Mouse (Mus musculus): ENCODE data around the gene B430218F22Rik. TPM values are rescaled to one million over a fixed set of nuclear protein-coding genes. Genes with fewer than 3 reads are reported as not detected.

B430218F22Rik gene
- polyA plus RNA-seq, 1 experiment, result not detected

GRCm38 (mm10) chr13:118411297-118411992 is 25.0 kb downstream of the B430218F22Rik start:
- TF ChIP-seq CTCF (IDR thresholded peaks at IDR 0.05; ENCODE audit: low read depth, low read length), result no peak
- TF ChIP-seq EP300 (IDR thresholded peaks at IDR 0.05; ENCODE audit: insufficient read depth, low read depth, low read length), result no peak
- TF ChIP-seq POLR2A (IDR thresholded peaks at IDR 0.05; ENCODE audit: insufficient read depth, low read length), result no peak
- H3K9me3 ChIP-seq (replicated peaks; ENCODE audit: control insufficient read depth, insufficient read depth, low read length, poor library complexity, severe bottlenecking), result no peaks in the 10 kb centered on the region
- H3K9ac ChIP-seq (ENCODE audit: low read depth, poor library complexity, severe bottlenecking), result no peak overlapping the region
- H3K4me1 ChIP-seq (ENCODE audit: control insufficient read depth, insufficient read depth, low read length), result no peaks in the 10 kb centered on the region
- no peaks in the 10 kb centered on the region for H3K36me3 ChIP-seq (ENCODE audit: control insufficient read depth, insufficient read depth, low read length, poor library complexity, severe bottlenecking)
- H3K27me3 ChIP-seq (ENCODE audit: control insufficient read depth, insufficient read depth, low read length, poor library complexity, severe bottlenecking), result no peaks in the 10 kb centered on the region
- H3K4me3 ChIP-seq (ENCODE audit: low read depth, low read length), result no peak overlapping the region
- H3K27ac ChIP-seq (ENCODE audit: insufficient read depth, low read length), result no peak overlapping the region

- Histone ChIP-seq H3K27me3 (ENCODE audit: control insufficient read depth, insufficient read depth, low read length, poor library complexity, severe bottlenecking) (no peaks in the 10 kb centered on the region; the same call in 1 of the 2 replicates), H3K9me3 (replicated peaks; ENCODE audit: control insufficient read depth, insufficient read depth, low read length, poor library complexity, severe bottlenecking) (no peaks in the 10 kb centered on the region), H3K4me1 (ENCODE audit: control insufficient read depth, insufficient read depth, low read length) (no peaks in the 10 kb centered on the region), H3K36me3 (ENCODE audit: control insufficient read depth, insufficient read depth, low read length, poor library complexity, severe bottlenecking) (no peaks in the 10 kb centered on the region), H3K4me3 (ENCODE audit: low read depth, low read length) (no peak overlapping the region), H3K9ac (ENCODE audit: low read depth, poor library complexity, severe bottlenecking) (no peak overlapping the region), H3K27ac (ENCODE audit: insufficient read depth, low read length) (no peak overlapping the region)
- no peak for TF ChIP-seq EP300 (IDR thresholded peaks at IDR 0.05; ENCODE audit: insufficient read depth, low read depth, low read length)
- TF ChIP-seq POLR2A (IDR thresholded peaks at IDR 0.05; ENCODE audit: insufficient read depth, low read length), result no peak
- no peak for TF ChIP-seq CTCF (IDR thresholded peaks at IDR 0.05; ENCODE audit: low read depth, low read length)
Measured at GRCm38 (mm10) chr13:118418163-118418562, 31.7 kb downstream of the B430218F22Rik start.

- Histone ChIP-seq H3K27ac (ENCODE audit: insufficient read depth, low read length) (no peak overlapping the region), H3K36me3 (ENCODE audit: control insufficient read depth, insufficient read depth, low read length, poor library complexity, severe bottlenecking) (no peaks in the 10 kb centered on the region), H3K4me1 (ENCODE audit: control insufficient read depth, insufficient read depth, low read length) (no peaks in the 10 kb centered on the region), H3K4me3 (ENCODE audit: low read depth, low read length) (no peak overlapping the region), H3K9me3 (replicated peaks; ENCODE audit: control insufficient read depth, insufficient read depth, low read length, poor library complexity, severe bottlenecking) (no peaks in the 10 kb centered on the region), H3K27me3 (ENCODE audit: control insufficient read depth, insufficient read depth, low read length, poor library complexity, severe bottlenecking) (no peaks in the 10 kb centered on the region; the same call in 1 of the 2 replicates), H3K9ac (ENCODE audit: low read depth, poor library complexity, severe bottlenecking) (no peak overlapping the region)
- TF ChIP-seq POLR2A (IDR thresholded peaks at IDR 0.05; ENCODE audit: insufficient read depth, low read length), result no peak
- no peak for TF ChIP-seq CTCF (IDR thresholded peaks at IDR 0.05; ENCODE audit: low read depth, low read length)
- TF ChIP-seq EP300 (IDR thresholded peaks at IDR 0.05; ENCODE audit: insufficient read depth, low read depth, low read length), result no peak
Measured at GRCm38 (mm10) chr13:118420408-118420807, 34.0 kb downstream of the B430218F22Rik start.

- Histone ChIP-seq H3K36me3 (ENCODE audit: control insufficient read depth, insufficient read depth, low read length, poor library complexity, severe bottlenecking) (no peaks in the 10 kb centered on the region), H3K4me1 (ENCODE audit: control insufficient read depth, insufficient read depth, low read length) (no peaks in the 10 kb centered on the region), H3K27me3 (ENCODE audit: control insufficient read depth, insufficient read depth, low read length, poor library complexity, severe bottlenecking) (no peaks in the 10 kb centered on the region; the same call in 1 of the 2 replicates), H3K9ac (ENCODE audit: low read depth, poor library complexity, severe bottlenecking) (no peak overlapping the region), H3K27ac (ENCODE audit: insufficient read depth, low read length) (no peak overlapping the region), H3K4me3 (ENCODE audit: low read depth, low read length) (no peak overlapping the region), H3K9me3 (replicated peaks; ENCODE audit: control insufficient read depth, insufficient read depth, low read length, poor library complexity, severe bottlenecking) (no peaks in the 10 kb centered on the region)
- TF ChIP-seq POLR2A (IDR thresholded peaks at IDR 0.05; ENCODE audit: insufficient read depth, low read length) (no peak), EP300 (IDR thresholded peaks at IDR 0.05; ENCODE audit: insufficient read depth, low read depth, low read length) (no peak), CTCF (IDR thresholded peaks at IDR 0.05; ENCODE audit: low read depth, low read length) (no peak)
Measured at GRCm38 (mm10) chr13:118420847-118421246, 34.4 kb downstream of the B430218F22Rik start.

Other genes with a start within 250 kb of the B430218F22Rik start
- 34.7 and 35.6 TPM in 2 replicates for gene Mrps30, start 622 bp downstream of the B430218F22Rik start, polyA plus RNA-seq (2011; ENCODE audit: insufficient read depth, insufficient read length, low read depth, missing spikeins)